Mouse (Mus musculus) embryo, embryonic 11.5 days (tissue): ENCODE measurements around the gene Psmd14.

Source experiments
- DNase-seq: peaks from one replicate; pipeline ENCODE4 v3.0.0-alpha.2; 2012; ENCODE audit warnings: low read depth, low spot score

Gene Psmd14

DNA sequence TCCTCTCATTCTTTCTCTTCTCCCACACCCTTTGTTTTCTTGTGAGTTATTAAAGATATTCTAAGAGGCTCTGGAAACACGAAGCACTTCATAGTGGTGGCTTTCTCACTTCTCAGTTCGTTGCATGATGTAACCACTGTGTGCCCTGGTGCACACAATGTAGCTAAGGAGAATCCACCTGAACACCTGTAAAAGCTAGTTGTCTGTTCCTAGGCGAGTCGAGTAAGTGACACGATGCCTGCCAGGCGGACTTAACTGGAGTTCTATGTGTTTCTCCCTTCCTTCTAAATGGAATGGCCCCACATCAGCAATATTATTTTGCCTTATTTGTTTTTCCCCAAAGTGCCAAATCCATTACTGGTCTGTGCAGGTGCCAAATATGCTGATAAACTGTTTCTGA is 101.6 kb downstream of the Psmd14 start:
- DNase-seq: no peak

DNA sequence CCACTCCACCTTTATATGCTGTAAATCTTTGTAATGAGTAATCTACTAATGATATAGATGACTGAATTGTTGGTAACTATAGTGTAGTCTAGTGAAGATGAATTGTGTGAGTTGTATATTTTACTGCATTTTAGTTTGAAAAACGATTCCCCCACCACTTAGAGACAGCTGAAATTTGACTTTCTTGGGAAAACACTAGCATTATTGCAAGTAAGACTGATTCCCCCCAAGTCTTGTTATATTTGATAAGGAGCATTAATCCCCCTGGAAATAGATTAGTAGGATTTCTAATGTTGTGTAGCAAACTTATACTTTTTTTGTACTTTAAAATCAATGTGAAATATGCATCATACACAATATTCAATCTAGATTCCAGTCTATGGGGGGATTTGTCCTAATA is 102.0 kb downstream of the Psmd14 start:
- DNase-seq: no peak

- no peak for DNase-seq
Measured at GRCm38 (mm10) chr2:61814548-61815473, 103.3 kb downstream of the Psmd14 start.

DNA sequence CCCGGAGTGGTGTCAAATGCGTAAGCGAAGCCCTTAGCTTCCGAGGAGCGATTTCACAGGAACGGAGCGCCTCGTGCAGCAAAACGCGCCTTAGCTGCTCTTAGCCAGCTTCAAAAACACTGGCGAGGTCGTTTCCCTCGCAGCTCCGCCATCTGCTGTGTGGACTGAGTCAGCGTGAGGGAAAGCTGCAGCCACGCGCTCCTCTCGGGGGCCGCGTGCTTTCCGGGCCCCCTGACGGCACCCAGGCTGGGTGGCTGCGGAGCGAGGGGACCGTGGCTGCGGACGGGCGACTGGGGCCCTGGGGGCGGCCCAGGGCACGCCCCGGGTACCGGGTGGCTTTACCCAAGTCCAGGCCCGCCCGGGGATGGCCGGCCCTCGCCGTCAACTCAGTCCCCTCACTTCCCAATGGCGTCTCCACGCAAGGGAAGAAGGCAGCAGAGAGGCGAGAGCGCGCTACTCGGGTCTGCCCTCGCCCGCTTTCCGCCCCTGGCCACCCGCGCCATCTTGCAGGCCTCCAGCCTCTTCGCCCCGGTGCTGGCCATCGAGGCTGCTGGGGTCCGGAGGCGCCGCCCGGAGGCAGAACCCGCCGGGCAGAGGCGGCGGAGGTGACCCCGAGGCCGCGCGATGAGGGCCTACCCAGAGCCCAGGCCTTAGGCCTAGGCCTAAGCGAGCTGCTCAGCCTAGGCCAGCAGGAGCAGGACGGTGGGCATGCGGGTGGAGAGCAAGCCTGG is 104.3 kb downstream of the Psmd14 start:
- no peak for DNase-seq

DNA sequence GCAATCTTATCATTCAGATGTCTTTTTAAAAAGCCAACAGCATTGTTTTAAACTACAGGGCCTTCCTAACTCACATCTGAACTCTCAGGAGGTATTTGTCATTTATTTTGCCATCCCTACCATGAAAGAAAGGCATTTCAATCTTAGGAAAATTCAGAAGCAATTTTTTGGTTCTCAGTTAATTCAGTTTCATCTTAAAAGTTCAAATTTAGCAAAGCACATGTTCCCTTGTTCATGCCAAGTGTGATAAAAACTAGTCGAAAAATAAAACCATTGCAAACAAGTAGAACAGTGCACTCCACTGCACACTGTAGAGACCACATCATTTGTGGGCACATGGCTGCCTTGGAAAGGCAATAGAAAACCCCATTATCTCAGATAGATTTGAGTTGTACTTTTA is 106.7 kb downstream of the Psmd14 start:
- DNase-seq: no peak

DNA sequence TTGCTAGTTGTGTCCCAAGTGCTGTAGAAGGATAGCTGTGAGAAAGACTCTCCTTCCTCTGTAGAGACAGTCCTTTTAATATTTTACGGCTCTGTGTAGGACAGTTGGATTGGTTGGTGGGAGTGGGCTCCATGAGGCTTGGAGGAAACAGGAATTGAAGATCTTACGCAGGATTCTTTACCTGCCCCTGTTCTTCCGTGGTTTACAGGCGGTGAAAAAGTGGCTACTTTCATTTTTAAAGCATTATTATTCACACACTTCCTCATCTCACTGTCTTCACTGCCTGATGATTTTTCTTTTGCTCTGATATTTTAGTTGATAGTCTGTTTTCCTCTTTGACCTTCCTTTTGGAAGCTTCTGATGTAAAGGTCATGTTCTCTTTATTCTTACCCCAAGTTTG is 108.7 kb downstream of the Psmd14 start:
- no peak for DNase-seq

DNA sequence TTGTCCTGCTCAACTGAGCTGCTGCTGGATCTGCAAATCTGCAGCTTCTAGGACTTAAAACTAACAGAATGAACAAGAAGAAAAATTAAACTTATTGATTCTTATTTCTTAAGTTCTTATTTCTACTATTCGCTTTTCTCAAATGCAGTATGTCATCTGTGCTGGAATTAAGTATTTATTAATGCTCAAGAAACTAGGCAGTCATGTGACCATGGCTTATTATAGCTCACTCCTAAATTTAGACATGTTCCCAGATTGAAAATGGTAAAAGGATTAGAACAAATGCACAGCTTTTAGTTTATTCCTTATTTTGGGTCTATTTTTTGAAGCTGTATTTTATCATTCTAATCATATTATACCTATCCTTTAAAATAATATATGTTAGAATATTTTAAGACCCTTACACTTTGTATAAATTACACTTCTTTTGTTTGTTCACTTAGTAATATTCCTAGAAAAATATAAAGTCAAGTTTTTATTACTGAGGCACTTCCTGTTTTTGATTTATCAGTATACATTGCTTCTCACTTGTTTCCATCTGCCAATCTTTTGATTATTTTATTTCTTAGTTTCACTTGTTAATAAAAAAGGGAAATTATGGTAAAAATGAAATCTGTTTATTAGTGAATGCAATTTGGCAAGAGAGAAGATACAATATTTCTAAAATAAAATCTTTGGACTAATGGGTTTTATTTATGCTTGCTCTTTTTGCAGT is 112.1 kb downstream of the Psmd14 start:
- no peak for DNase-seq

- DNase-seq: no peak
Measured at GRCm38 (mm10) chr2:61837243-61837806, 125.8 kb downstream of the Psmd14 start.
